Mouse (Mus musculus) embryonic facial prominence, embryonic 14.5 days (tissue): ENCODE measurements at regions not wholly inside any gene's neighbourhood (a gene's known extent, or its start where the extent isn't known, plus 50 kb on each side); places are given as distances from the start of the nearest gene placed in this dataset.

Source experiments
- ATAC-seq: fragments of 200-750 bp; cut with Nextera tagmentation; 2 replicates; pipeline ENCODE4 v1.8.0; 2017; ENCODE audit warnings: low read depth, moderate number of reproducible peaks, moderate TSS enrichment
- DNase-seq: peaks from one replicate; pipeline ENCODE4 v3.0.0-alpha.2; 2015; ENCODE audit warnings: low spot score
- H3K27ac ChIP-seq: fragments of 300-500 bp; sonication (generic); replicated peaks from 2 replicates; pipeline ENCODE4 v1.5.1; 2014; ENCODE audit warnings: low read depth, mild to moderate bottlenecking, low read length, moderate library complexity
- H3K27me3 ChIP-seq: fragments of 300-500 bp; sonication (generic); replicated peaks from 2 replicates; pipeline ENCODE4 v1.6.1; 2014; ENCODE audit warnings: low read length; ENCODE audit not compliant: control insufficient read depth, insufficient read depth
- H3K36me3 ChIP-seq: fragments of 300-500 bp; sonication (generic); 2 replicates; pipeline ENCODE4 v1.6.1; 2014; ENCODE audit warnings: low read length, mixed read lengths; ENCODE audit not compliant: control insufficient read depth, insufficient read depth
- H3K4me1 ChIP-seq: fragments of 300-500 bp; sonication (generic); 2 replicates; pipeline ENCODE4 v1.6.1; 2014; ENCODE audit warnings: antibody characterized with exemption, low read length; ENCODE audit not compliant: control insufficient read depth, insufficient read depth
- H3K4me2 ChIP-seq: fragments of 300-500 bp; sonication (generic); 2 replicates; pipeline ENCODE4 v1.6.1; 2014; ENCODE audit warnings: low read depth, mild to moderate bottlenecking, low read length, moderate library complexity, mixed read lengths
- H3K4me3 ChIP-seq: fragments of 300-500 bp; sonication (generic); 2 replicates; pipeline ENCODE4 v1.5.1; 2014; ENCODE audit warnings: low read depth, mild to moderate bottlenecking, low read length
- H3K9ac ChIP-seq: fragments of 300-500 bp; sonication (generic); 2 replicates; pipeline ENCODE4 v1.6.1; 2014; ENCODE audit warnings: low read depth, mild to moderate bottlenecking, low read length, moderate library complexity, mixed read lengths
- H3K9me3 ChIP-seq: fragments of 300-500 bp; sonication (generic); 2 replicates; pipeline ENCODE4 v1.6.1; 2016; ENCODE audit warnings: low read length; ENCODE audit not compliant: control insufficient read depth
- WGBS: fragments of 180-500 bp; shearing (Covaris S2); extraction: QIAGEN DNeasy Blood & Tissue Kit; methylation state at CpG from one replicate; pipeline ENCODE4 v1.1.7; 2014; 5-methylcytosine and 5-hydroxymethylcytosine counted together

DNA sequence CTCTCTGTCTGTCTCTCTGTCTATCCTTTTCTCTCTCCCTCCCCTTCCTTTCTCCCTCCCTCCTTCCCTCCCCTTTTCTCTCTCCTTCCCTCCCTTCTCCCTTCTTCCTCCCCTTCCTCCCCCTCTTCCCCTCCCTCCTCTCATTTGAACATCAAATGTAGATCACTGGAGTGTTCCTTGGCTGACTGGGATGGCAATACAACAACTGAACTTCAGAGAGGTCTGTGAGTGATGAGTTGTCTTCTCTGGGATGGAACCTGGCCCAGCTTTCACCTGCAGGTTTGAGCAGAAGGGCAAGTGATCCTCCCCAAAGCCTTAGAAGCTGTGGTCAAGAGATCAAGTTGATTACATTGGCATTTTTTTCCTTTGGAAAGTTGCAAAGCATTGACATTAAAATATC lies 169.4 kb upstream of the Tut7 start:
- DNase-seq (no peak), ATAC-seq (no peak)
- Histone ChIP-seq H3K4me3 (no peak overlapping the region), H3K27ac (no peak overlapping the region), H3K9ac (no peak overlapping the region), H3K27me3 (no peaks in the 10 kb centered on the region), H3K36me3 (no peaks in the 10 kb centered on the region), H3K4me2 (no peak overlapping the region), H3K9me3 (0 out of 2 replicates have a peak, but pooled peaks cover 7% of the 10 kb centered on the region), H3K4me1 (peaks cover 10% of the 10 kb centered on the region)

DNA sequence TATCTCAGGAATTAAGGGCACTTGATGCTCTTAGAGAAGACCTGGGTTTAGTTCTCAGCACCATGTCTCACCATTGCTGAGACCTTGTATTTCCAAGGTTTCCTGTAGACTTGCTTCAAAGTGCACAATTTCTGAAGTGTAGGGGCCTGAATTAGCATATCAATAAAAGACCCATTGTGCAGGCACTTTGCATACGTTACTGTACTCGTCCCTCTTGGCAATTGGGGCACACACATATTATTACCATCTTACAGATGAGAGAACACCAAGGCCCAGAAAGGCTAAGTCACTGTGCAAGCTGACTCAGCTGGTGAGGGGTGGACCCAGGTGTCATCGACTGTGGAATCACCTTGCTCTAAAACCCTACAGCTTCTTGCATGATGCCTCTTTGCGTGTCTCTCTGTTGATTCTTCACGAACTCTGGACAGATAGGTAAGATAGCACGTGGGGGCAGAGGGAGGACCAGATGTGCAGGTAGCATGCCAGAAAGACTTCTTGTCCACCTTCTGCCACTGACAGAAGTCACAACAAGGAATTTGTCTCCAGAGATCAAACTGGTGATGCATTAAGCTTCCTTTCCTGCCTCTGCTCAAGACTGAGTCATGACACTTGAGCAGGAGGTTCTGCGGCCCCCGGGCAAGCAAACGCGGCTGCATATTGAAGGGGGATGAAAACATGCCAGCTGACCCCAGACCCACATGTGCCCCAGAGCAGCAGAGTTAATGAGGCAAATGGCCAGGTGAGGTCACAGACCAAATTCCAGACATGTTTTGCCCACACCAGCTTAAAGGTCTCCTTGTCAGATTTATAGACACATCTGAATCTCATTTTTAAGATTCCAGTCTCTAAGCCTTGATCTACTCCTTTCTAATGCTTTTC lies 167.7 kb upstream of the Tut7 start:
- H3K9me3 ChIP-seq, result 0 out of 2 replicates have a peak, but pooled peaks cover 10% of the 10 kb centered on the region
- no peaks in the 10 kb centered on the region for H3K27me3 ChIP-seq
- no peak overlapping the region for H3K27ac ChIP-seq
- H3K4me2 ChIP-seq, result no peak overlapping the region
- 41% methylated on average over 10 of the region's 10 CpGs for WGBS
- no peak overlapping the region for H3K9ac ChIP-seq
- no peaks in the 10 kb centered on the region for H3K36me3 ChIP-seq
- no peak for DNase-seq
- H3K4me3 ChIP-seq, result no peak overlapping the region
- H3K4me1 ChIP-seq, result peaks cover 10% of the 10 kb centered on the region
- no peak for ATAC-seq

DNA sequence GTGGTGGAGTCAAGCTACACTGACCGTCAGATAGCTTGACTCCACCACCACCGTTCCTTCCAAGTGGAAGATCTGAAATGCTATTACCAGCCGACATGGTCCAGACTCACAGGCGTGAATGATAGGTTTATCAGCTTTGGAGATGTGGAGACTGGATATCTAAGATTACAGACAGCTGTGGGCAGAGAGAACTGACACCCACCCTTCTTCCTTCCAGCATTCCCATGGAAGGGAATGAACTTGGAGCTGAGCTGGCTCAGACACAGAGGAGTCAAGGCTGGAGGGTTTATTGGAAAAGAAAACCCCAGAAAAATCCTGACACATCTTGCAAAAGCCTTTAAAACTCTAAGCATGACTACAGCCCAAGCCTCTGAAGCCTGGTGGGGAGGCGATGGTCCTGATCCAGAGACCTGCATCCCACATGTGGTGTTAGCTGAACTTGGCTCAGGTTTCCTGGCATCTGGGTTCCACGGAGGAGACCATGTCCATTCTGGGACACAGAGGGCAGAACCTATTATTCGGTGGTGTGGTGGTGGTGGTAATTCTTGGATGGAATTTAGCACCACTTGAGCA lies 165.5 kb upstream of the Tut7 start:
- Histone ChIP-seq H3K27me3 (no peaks in the 10 kb centered on the region), H3K4me3 (no peak overlapping the region), H3K9me3 (0 out of 2 replicates have a peak, but pooled peaks cover 10% of the 10 kb centered on the region), H3K9ac (no peak overlapping the region), H3K4me1 (peaks cover 10% of the 10 kb centered on the region), H3K4me2 (no peak overlapping the region), H3K27ac (no peak overlapping the region), H3K36me3 (no peaks in the 10 kb centered on the region)
- WGBS, result 69% methylated on average over 7 of the region's 7 CpGs
- no peak for DNase-seq
- no peak for ATAC-seq

DNA sequence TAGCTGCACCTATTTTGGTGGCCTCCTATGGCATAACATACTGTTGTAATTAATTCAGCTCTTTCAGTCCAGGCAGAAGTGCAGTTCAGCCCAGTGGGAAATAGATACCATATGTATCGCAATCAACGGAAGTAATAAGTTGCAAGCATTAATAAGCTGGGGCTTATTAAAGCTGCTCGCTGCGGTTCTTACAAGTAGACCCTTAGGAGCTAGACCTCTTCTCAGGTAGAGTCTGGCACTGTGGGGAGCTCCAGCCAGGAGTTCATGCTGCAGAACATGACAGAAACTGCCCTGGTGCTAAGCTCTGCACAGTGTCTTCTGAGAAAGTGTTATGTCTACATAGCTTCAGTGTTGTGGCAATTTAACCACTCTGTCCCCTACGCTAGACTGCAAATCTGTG lies 153.5 kb upstream of the Tut7 start:
- H3K27ac ChIP-seq, result 0 out of 2 replicates have a peak overlapping the region, but pooled peaks have one; percentile 45
- 58% methylated on average over 5 of the region's 5 CpGs for WGBS
- no peaks in the 10 kb centered on the region for H3K9me3 ChIP-seq
- no peak overlapping the region for H3K4me2 ChIP-seq
- H3K27me3 ChIP-seq, result no peaks in the 10 kb centered on the region
- no peak overlapping the region for H3K9ac ChIP-seq
- H3K4me3 ChIP-seq, result no peak overlapping the region
- no peaks in the 10 kb centered on the region for H3K36me3 ChIP-seq
- ATAC-seq (peak; percentile 33; the same call in 1 of the 2 replicates), DNase-seq (peak; percentile 39)
- peaks cover 22% of the 10 kb centered on the region for H3K4me1 ChIP-seq

DNA sequence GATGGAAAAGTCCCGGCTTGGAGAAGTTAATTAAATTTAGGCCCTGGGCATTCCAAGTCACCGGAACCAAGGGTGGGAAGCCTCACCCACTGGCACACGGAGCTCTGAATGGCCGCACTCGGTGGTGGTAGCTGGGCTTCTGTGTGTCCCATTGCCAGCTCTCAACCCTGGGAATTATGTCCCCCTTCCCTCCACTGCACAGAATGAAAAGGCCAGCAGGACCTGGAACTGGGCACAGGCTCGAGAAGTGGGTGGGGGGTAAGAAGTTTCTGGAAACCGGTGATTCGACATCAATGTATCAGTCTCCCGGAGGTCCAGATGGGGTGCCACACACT lies 149.1 kb upstream of the Tut7 start:
- Histone ChIP-seq H3K9me3 (no peaks in the 10 kb centered on the region), H3K9ac (no peak overlapping the region; the same call in 1 of the 2 replicates), H3K4me1 (peaks cover 34% of the 10 kb centered on the region), H3K27ac (peak overlapping the region; percentile 41; the same call in 1 of the 2 replicates), H3K4me2 (peak overlapping the region; percentile 59), H3K27me3 (no peaks in the 10 kb centered on the region), H3K36me3 (no peaks in the 10 kb centered on the region), H3K4me3 (no peak overlapping the region)
- WGBS, result 48% methylated on average over 9 of the region's 9 CpGs
- ATAC-seq, result no peak
- no peak for DNase-seq

DNA sequence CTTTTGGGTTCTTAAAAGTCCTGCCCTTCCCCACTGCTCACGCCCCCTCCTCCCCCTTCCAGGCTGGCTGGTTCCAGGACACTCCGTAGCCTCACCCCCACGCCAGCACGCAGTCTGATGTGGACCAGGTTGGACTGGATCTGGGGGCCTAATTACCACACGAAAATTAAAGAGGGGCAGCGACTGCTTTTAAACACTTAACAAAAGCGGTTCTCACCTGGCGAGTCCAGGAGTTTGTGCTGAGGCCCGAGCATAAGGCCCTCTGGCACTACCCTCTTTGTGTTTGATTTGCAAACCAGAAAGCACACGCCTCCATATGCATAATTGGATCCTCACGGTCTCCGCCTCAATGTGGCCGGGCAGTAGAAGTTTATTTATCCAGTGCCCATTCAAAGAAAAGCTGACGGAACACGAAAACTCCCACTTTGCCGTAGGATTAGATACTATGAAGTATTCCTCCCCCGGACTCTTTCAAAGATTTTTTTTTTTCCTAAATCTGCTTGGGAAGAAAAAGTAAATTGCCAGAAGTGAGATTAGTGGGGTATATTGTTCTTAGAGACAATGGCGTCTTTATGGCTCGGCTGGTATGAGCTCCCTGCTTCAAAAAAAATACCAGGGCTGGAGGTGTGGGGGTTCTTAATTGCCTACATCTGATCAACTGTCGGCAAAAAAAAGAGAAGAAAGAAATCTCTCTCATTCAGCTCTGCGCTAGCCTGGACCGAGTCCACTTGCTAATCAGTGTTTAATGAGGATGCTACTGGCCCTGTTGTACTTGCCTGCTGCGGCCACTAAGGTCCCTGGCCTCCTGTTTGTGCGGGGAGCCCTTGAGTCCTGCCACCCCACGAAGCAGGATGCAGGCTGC lies 148.5 kb upstream of the Tut7 start:
- peak; percentile 84 for DNase-seq
- WGBS, result 6% methylated on average over 25 of the region's 25 CpGs

DNA sequence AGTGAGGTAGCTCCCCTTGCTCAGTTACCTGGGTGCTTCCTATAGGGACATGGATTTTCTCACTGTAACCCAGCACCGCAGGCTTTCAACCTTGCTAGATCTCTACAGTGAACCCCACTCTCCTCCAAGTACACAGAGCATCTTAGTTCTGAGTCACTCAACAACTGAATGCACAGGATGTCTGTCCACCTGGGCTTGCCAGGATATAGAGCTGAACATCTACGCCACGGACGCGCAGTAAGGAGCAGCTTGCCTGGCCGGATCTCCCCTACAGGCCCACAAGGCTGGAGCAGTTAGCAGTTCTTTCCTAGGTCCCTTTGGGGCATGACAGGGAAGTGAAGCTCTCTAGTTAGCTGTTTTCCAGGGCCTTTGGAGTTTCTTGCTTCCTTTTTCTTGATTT lies 147.5 kb upstream of the Tut7 start:
- H3K36me3 ChIP-seq, result no peaks in the 10 kb centered on the region
- H3K27ac ChIP-seq, result peak overlapping the region; percentile 63
- H3K4me1 ChIP-seq, result peaks cover 24% of the 10 kb centered on the region
- no peak overlapping the region for H3K9ac ChIP-seq
- H3K27me3 ChIP-seq, result no peaks in the 10 kb centered on the region
- DNase-seq (no peak), ATAC-seq (no peak)
- H3K4me3 ChIP-seq, result no peak overlapping the region
- WGBS, result 40% methylated on average over 6 of the region's 6 CpGs
- no peaks in the 10 kb centered on the region for H3K9me3 ChIP-seq
- no peak overlapping the region for H3K4me2 ChIP-seq

More for the DNA sequence above, 148.5 kb upstream of the Tut7 start:
- peaks cover 33% of the 10 kb centered on the region for H3K4me1 ChIP-seq
- peak overlapping the region; percentile 26 for H3K4me3 ChIP-seq
- H3K4me2 ChIP-seq, result peak overlapping the region; percentile 59
- H3K27ac ChIP-seq, result peak overlapping the region; percentile 63
- H3K9ac ChIP-seq, result peak overlapping the region; percentile 56
- no peaks in the 10 kb centered on the region for H3K9me3 ChIP-seq
- ATAC-seq, result peak; percentile 77
- H3K27me3 ChIP-seq, result no peaks in the 10 kb centered on the region
- H3K36me3 ChIP-seq, result no peaks in the 10 kb centered on the region

DNA sequence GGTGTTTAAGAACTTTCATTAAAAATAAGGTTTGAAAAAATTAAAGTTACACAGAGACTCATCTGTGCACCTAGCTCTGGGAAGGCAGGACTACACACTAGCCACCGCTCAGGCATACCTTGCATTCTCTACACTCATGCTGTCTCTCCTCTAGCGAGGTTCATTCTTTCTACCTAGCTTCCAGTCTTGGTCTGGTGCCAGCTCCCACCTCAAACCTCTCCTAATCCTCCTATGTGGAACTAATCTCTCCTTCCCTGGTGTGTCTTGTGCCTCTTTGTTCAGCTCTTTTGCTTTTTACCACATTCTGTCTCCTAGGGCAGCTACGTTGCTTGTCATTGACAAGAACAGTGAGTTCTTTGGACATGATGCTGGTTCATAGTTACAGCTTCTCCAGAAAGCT lies 146.5 kb upstream of the Tut7 start:
- H3K36me3 ChIP-seq, result no peaks in the 10 kb centered on the region
- peak; percentile 72 for DNase-seq
- 62% methylated on average over 3 of the region's 3 CpGs for WGBS
- ATAC-seq, result peak; percentile 59; the same call in 1 of the 2 replicates
- no peak overlapping the region for H3K27ac ChIP-seq
- no peak overlapping the region for H3K4me3 ChIP-seq
- H3K27me3 ChIP-seq, result no peaks in the 10 kb centered on the region
- no peaks in the 10 kb centered on the region for H3K9me3 ChIP-seq
- H3K4me1 ChIP-seq, result peaks cover 24% of the 10 kb centered on the region
- no peak overlapping the region for H3K4me2 ChIP-seq
- H3K9ac ChIP-seq, result no peak overlapping the region
